Mouse (Mus musculus): ENCODE measurements around the gene Far1. TPM values are rescaled to one million over a fixed set of nuclear protein-coding genes. Genes with fewer than 3 reads are reported as not detected.

Gene Far1
- polyA plus RNA-seq, 1 experiment from 2014 or later, result 90.9 TPM

DNA sequence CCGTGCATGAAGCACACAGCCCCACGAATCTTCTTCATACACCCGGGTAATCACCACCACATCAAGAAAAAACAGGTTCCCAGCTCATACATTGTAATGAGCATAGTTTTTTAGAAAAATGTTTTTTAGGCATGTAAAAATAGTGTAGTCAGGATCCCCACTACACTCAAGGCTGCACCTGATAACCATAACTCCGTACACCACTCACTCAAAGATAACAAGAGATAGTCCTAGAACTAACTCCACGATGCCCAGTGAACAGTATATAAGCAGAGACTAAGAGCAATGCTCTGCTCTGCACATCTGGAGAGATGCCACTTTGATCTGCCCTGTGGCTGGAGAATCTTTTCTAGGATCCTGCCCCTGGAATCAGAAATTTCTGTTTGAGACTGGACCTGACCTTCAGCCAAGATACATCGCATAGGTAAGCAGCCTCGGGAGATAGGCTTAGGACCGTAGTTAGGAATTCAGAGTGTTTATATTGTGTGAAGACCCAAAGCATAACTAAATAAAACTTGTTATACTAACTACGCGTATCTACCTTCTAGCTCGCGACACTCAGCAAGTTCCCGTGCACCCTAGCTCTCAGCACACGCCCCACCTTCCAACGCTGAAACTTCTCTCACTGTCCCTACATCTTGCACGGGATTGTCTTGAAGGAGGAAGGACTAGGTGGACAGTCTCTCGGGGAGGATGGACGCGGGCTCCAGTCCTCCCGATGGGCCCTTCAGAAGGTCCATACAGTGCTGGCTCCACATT is 928 bp upstream of the Far1 start:
- Histone ChIP-seq H3K36me3 (no peaks in the 10 kb centered on the region), H3K27ac (peak overlapping the region; percentile 65; the same call in 1 of the 2 replicates), H3K27me3 (no peaks in the 10 kb centered on the region), H3K4me2 (replicated peaks) (peak overlapping the region; percentile 83), H3K4me1 (peaks cover 5% of the 10 kb centered on the region; the same call in 1 of the 2 replicates), H3K4me3 (peak overlapping the region; percentile 99), H3K9me3 (no peaks in the 10 kb centered on the region), H3K9ac (peak overlapping the region; percentile 67)
- 14% methylated on average over 20 of the region's 20 CpGs for WGBS
- no peak for ATAC-seq (ENCODE audit: insufficient number of reproducible peaks, insufficient read depth, low FRiP score, low TSS enrichment)

- 0% methylated on average over 44 of the region's 45 CpGs for WGBS
- H3K36me3 ChIP-seq, result no peaks in the 10 kb centered on the region
- H3K27me3 ChIP-seq, result no peaks in the 10 kb centered on the region
- H3K9me3 ChIP-seq, result no peaks in the 10 kb centered on the region
- H3K27ac ChIP-seq, result peak overlapping the region; percentile 94
- peak overlapping the region; percentile 97 for H3K9ac ChIP-seq
- ATAC-seq (ENCODE audit: insufficient number of reproducible peaks, insufficient read depth, low FRiP score, low TSS enrichment), result peak; percentile 77
- peak overlapping the region; percentile 99 for H3K4me3 ChIP-seq
- H3K4me1 ChIP-seq, result peaks cover 5% of the 10 kb centered on the region; the same call in 1 of the 2 replicates
- peak overlapping the region; percentile 78 for H3K4me2 ChIP-seq (replicated peaks)
Measured at GRCm38 (mm10) chr7:113513963-113514649, 472 bp downstream of the Far1 start.

DNA sequence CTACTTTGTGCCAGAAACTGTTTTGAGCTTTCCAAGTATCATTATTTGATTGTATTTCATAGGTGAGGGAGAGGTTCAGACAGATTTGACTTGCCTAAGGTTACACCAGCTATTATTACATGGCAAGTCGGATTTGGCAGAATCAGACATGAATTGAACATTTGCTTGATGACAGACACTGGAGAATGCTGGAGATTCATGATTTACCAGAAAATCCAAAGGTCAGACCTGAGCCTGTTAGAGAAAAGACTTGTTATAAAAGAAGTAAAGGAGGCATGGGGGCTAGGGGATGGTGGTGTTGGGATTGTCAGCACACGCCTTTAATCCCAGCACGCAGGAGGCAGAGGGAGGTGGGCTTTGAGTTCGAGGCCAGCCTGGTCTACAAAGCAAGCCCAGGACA is 2.2 kb downstream of the Far1 start:
- H3K4me2 ChIP-seq (replicated peaks), result no peak overlapping the region

DNA sequence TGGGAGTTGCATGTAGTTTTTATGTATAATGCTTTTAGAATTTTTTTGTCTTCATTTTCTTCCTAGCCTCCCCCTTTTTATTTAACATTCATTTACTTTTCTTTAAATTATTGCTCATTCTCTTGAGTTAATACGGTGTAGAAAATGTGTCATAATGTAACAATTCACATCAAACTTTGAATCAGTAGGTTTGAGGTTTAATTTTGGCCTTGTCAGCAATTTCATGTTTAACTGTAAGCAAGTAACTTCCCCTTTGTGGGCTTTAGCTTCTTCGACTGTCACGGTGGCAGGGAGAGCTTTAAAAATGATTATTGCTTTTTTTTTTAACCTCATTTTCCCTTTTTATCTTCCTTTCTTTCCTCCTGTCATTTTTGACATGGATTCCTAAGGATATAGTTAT is 4.8 kb downstream of the Far1 start:
- 78% methylated on average over 3 of the region's 3 CpGs for WGBS
- no peaks in the 10 kb centered on the region for H3K27me3 ChIP-seq
- no peak overlapping the region for H3K9ac ChIP-seq
- no peak for ATAC-seq (ENCODE audit: insufficient number of reproducible peaks, insufficient read depth, low FRiP score, low TSS enrichment)
- no peaks in the 10 kb centered on the region for H3K36me3 ChIP-seq
- no peak overlapping the region for H3K4me3 ChIP-seq
- peaks cover 5% of the 10 kb centered on the region; the same call in 1 of the 2 replicates for H3K4me1 ChIP-seq
- H3K27ac ChIP-seq, result no peak overlapping the region
- H3K4me2 ChIP-seq (replicated peaks), result no peak overlapping the region
- H3K9me3 ChIP-seq, result no peaks in the 10 kb centered on the region

More for the DNA sequence above, 2.2 kb downstream of the Far1 start:
- no peaks in the 10 kb centered on the region for H3K36me3 ChIP-seq
- no peak for ATAC-seq (ENCODE audit: insufficient number of reproducible peaks, insufficient read depth, low FRiP score, low TSS enrichment)
- H3K9me3 ChIP-seq, result no peaks in the 10 kb centered on the region
- H3K4me3 ChIP-seq, result no peak overlapping the region
- H3K27ac ChIP-seq, result no peak overlapping the region
- WGBS, result 86% methylated on average over 4 of the region's 4 CpGs
- no peak overlapping the region for H3K9ac ChIP-seq
- H3K27me3 ChIP-seq, result no peaks in the 10 kb centered on the region
- H3K4me1 ChIP-seq, result peaks cover 5% of the 10 kb centered on the region; the same call in 1 of the 2 replicates

DNA sequence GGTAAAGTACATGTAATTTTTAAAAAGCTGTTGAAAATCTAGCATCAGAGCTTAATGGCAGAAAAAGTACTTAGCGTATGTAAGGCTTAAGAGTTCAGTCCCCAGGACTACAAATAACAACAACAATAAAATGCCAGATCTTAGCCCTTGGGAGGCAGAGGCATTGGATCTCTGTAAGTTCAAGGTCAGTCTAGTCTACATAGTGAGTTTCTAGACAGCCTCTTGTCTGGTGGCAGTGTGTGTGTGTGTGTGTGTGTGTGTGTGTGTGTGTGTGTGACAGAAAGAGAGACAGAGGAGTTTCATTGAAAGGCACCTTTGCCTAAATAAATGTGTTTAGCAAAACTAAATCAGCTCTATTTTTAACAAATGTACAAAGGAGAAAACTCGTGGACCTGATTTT is 5.3 kb downstream of the Far1 start:
- ATAC-seq (ENCODE audit: insufficient number of reproducible peaks, insufficient read depth, low FRiP score, low TSS enrichment), result no peak
- 85% methylated on average over 2 of the region's 2 CpGs for WGBS

DNA sequence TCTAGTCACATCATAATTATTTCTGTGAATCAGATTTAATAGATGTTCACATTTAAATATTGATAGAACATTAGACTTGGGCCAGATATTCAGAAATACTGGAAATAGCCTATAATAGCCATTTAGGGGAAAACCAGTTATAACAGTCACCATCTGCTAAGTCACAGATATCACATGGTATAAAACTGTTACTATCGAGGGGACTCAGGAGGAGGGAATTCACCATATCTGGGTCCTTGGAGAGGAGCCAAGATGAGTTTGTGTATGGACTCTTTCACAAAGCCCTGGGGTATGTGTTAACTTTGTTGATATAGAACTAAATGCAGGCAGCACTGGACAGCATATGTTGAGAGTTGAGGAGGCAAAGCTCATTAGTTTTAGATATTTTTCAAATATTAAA is 29.5 kb downstream of the Far1 start:
- Histone ChIP-seq H3K9ac (no peak overlapping the region), H3K9me3 (no peaks in the 10 kb centered on the region), H3K4me3 (no peak overlapping the region), H3K27ac (no peak overlapping the region), H3K36me3 (peaks cover 16% of the 10 kb centered on the region), H3K4me2 (replicated peaks) (no peak overlapping the region), H3K4me1 (no peaks in the 10 kb centered on the region), H3K27me3 (no peaks in the 10 kb centered on the region)
- WGBS, result 70% methylated on average over 1 of the region's 1 CpGs
- no peak for ATAC-seq (ENCODE audit: insufficient number of reproducible peaks, insufficient read depth, low FRiP score, low TSS enrichment)

More for the DNA sequence above, 5.3 kb downstream of the Far1 start:
- no peaks in the 10 kb centered on the region for H3K9me3 ChIP-seq
- no peak overlapping the region for H3K27ac ChIP-seq
- H3K4me1 ChIP-seq, result peaks cover 5% of the 10 kb centered on the region; the same call in 1 of the 2 replicates
- no peaks in the 10 kb centered on the region for H3K27me3 ChIP-seq
- no peak overlapping the region for H3K9ac ChIP-seq
- H3K36me3 ChIP-seq, result no peaks in the 10 kb centered on the region
- H3K4me2 ChIP-seq (replicated peaks), result no peak overlapping the region
- no peak overlapping the region for H3K4me3 ChIP-seq

GRCm38 (mm10) chr7:113551742-113552463 is 38.3 kb downstream of the Far1 start:
- Histone ChIP-seq H3K4me1 (no peaks in the 10 kb centered on the region), H3K4me2 (replicated peaks) (no peak overlapping the region), H3K9me3 (no peaks in the 10 kb centered on the region), H3K36me3 (peaks cover 23% of the 10 kb centered on the region), H3K27ac (no peak overlapping the region), H3K27me3 (no peaks in the 10 kb centered on the region), H3K9ac (no peak overlapping the region), H3K4me3 (no peak overlapping the region)
- ATAC-seq (ENCODE audit: insufficient number of reproducible peaks, insufficient read depth, low FRiP score, low TSS enrichment), result no peak

DNA sequence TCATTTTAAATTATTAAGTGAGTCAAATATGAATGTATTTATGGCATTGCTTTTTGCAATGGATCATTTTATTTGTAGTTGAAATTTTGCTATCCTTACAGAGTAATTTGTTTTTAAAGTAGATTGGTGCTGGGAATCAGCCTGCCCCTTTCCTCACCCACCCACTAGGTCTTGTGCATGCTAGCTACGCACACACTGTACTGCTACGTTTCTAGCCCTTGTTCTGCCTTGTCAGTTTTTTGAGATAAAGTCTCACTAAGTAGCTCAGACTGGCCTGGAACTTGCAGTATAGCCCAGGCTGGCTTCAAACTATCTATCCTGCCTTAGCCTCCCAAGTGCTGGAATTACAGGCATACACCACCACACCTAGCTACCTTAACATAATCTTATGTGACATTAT is 38.9 kb downstream of the Far1 start:
- Histone ChIP-seq H3K9ac (no peak overlapping the region), H3K4me3 (no peak overlapping the region), H3K4me1 (no peaks in the 10 kb centered on the region), H3K36me3 (peaks cover 22% of the 10 kb centered on the region), H3K4me2 (replicated peaks) (no peak overlapping the region), H3K27ac (no peak overlapping the region), H3K9me3 (no peaks in the 10 kb centered on the region), H3K27me3 (no peaks in the 10 kb centered on the region)
- no peak for ATAC-seq (ENCODE audit: insufficient number of reproducible peaks, insufficient read depth, low FRiP score, low TSS enrichment)
- 79% methylated on average over 2 of the region's 2 CpGs for WGBS

DNA sequence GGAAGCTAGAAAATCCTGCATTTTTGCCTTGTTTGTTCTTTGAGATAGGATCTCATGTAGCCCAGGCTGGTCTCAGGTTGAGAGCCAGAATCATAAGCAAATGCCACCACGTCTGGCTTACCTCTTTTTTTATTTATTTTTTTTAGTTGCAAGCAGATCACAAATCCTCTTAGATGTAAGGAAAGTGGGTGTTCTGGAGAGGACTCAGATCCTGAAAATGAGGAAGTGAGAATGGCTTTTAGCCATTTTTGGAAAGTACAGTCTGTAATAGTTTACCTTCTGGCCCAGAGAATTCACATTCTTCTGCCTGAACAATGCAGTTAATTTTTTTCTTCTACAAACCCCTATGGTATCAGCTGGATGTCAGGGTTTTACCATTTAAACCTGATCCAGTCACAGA is 42.5 kb downstream of the Far1 start:
- Histone ChIP-seq H3K27me3 (no peaks in the 10 kb centered on the region), H3K9me3 (no peaks in the 10 kb centered on the region), H3K4me3 (no peak overlapping the region), H3K36me3 (peaks cover 20% of the 10 kb centered on the region), H3K4me2 (replicated peaks) (no peak overlapping the region), H3K27ac (no peak overlapping the region), H3K9ac (no peak overlapping the region), H3K4me1 (no peaks in the 10 kb centered on the region)
- ATAC-seq (ENCODE audit: insufficient number of reproducible peaks, insufficient read depth, low FRiP score, low TSS enrichment), result no peak
- WGBS, result 59% methylated on average over 1 of the region's 1 CpGs

DNA sequence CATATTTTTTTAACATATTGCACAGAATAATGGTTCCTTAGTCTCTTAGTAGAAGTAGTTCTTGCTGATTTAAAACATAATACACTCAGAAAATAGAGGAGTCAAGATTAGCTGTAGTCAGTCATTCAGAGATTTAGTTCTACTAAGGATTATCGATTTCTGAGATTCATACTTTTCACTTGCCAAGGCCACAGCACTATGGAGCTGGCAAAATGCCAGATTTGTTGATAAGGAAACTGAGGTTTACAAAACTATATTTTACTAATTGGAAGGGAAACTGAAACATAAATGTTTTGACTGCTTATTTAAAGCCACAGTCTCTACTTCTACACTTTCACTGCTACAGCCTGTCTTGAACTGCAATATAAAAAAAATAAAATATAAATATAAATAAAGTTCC is 53.3 kb downstream of the Far1 start:
- Histone ChIP-seq H3K4me1 (no peaks in the 10 kb centered on the region), H3K9ac (no peak overlapping the region), H3K27me3 (no peaks in the 10 kb centered on the region), H3K9me3 (no peaks in the 10 kb centered on the region), H3K4me3 (no peak overlapping the region), H3K27ac (no peak overlapping the region), H3K4me2 (replicated peaks) (no peak overlapping the region), H3K36me3 (peaks cover 5% of the 10 kb centered on the region; the same call in 1 of the 2 replicates)
- WGBS, result 96% methylated on average over 1 of the region's 1 CpGs
- no peak for ATAC-seq (ENCODE audit: insufficient number of reproducible peaks, insufficient read depth, low FRiP score, low TSS enrichment)

DNA sequence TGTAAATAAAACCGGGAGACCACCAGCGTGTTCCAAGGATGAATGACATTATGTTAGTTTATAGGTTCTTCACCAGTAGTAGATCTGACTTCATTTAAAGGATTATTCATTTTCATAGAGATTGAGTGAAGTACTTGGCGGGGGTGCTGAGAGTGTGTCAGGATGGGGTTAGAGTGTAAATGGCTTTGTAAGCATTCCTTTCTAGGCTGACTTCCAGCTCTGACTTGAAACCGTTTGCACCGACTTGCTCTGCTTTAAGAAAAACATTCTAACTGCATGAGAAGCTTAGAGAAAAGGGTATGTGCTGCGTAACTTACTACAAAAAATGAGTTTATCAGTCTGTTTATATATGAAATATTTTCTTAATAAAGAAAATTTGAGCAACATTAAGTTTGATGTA is 57.5 kb downstream of the Far1 start:
- WGBS, result 87% methylated on average over 6 of the region's 6 CpGs
- no peaks in the 10 kb centered on the region for H3K9me3 ChIP-seq
- H3K4me2 ChIP-seq (replicated peaks), result no peak overlapping the region
- no peak overlapping the region for H3K9ac ChIP-seq
- H3K27me3 ChIP-seq, result no peaks in the 10 kb centered on the region
- H3K27ac ChIP-seq, result no peak overlapping the region
- H3K4me1 ChIP-seq, result no peaks in the 10 kb centered on the region
- H3K36me3 ChIP-seq, result peaks cover 5% of the 10 kb centered on the region; the same call in 1 of the 2 replicates
- no peak overlapping the region for H3K4me3 ChIP-seq
- no peak for ATAC-seq (ENCODE audit: insufficient number of reproducible peaks, insufficient read depth, low FRiP score, low TSS enrichment)

All from embryonic facial prominence, embryonic 12.5 days (tissue).